Mouse (Mus musculus) heart, postnatal 0 days (tissue): Measurements from ENCODE around the gene Haus8.
"Not testable (repeated sequence)": the region's sequence is repeated elsewhere in the genome, so short reads cannot be mapped to it uniquely, and the experiment has no call there.

Experiments
- CTCF ChIP-seq: IDR thresholded peaks from 2 replicates; pipeline ENCODE4 v1.5.1; 2016; ENCODE audit warnings: antibody characterized with exemption, control low read depth, low read depth
- EP300 ChIP-seq: IDR thresholded peaks from 2 replicates; pipeline ENCODE4 v1.6.1; 2016; ENCODE audit warnings: antibody characterized with exemption, low read depth

- TF ChIP-seq EP300, CTCF: not testable (repeated sequence)
Measured at GRCm38 (mm10) chr8:71268286-71268685, 4.4 kb downstream of the Haus8 start.
